Mouse (Mus musculus) liver, postnatal 0 days (tissue): ENCODE results near the gene Gng5.

Experiments
- CTCF ChIP-seq: sonication (generic); IDR thresholded peaks from 2 replicates; pipeline ENCODE4 v1.5.1; 2016; ENCODE audit warnings: antibody characterized with exemption, low read depth
- EP300 ChIP-seq: IDR thresholded peaks from 2 replicates; pipeline ENCODE4 v1.6.1; 2016; ENCODE audit warnings: antibody characterized with exemption, low read depth, mild to moderate bottlenecking

GRCm38 (mm10) chr3:146534986-146535385, 35.4 kb downstream of the Gng5 start:
- TF ChIP-seq CTCF (no peak), EP300 (no peak)
